Mouse (Mus musculus) brain, adult 2 months (tissue): Measurements from ENCODE around the gene Alg5.

Source experiments
- DNase-seq: peaks from one replicate; pipeline ENCODE4 v3.0.0; 2011; ENCODE audit warnings: low read depth, low spot score

The Alg5 gene

DNA sequence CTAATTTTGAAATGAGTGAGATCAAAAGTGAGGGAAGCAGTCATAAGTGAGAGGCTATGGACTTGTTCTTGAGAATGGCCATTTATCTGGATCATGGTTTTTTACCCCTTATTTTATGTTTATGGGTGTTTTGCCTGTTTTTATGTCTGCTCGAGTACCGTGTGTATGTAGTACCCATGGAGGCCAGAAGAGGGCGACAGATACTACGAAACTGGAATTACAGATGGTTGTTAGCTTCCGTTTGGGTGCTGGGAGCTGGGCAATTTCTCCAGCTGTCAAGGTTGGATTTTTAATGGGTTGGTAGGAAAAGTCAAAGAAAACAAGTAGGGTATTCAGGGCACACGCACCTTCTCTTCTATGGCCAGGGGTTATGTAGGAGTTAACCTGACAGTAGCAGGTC is 58.4 kb downstream of the Alg5 start:
- DNase-seq, result no peak

DNA sequence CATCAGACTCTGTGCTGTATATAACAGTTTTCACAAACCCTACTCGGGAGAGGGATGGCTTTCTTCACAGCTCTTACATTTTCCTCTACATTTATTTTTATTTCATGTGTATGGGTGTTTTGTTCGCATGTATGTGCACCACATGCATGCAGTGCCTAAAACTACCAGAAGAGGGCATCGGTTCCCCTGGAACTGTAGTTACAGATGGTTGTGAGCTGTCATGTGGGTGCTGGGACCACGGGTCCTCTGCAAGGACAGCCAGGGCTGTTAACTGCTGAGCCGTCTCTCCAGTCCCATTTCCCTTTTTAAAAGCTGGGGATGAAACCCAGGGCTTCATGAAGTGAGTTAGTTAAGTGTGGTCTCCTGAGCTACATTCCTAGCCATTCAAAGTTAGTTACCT is 60.0 kb downstream of the Alg5 start:
- DNase-seq, result no peak

DNA sequence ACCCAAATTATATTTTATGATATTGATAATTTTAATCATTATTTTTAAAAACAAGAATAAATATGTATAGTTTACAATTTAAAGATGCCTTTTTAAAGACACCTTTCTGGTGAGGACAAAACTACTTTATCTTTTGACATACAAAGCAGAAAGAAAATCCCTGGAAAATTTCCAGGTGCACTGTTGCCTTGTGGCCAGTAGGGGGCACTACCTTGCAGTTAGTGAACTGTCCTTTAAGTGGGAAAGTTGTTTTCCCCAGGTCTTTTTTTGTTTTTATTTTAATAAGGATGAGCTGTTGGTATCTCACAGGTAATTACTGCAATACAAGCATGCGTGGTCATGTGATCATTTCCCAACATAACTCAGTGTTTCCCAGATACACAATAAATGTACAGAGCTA is 60.5 kb downstream of the Alg5 start:
- DNase-seq, result peak; percentile 35

DNA sequence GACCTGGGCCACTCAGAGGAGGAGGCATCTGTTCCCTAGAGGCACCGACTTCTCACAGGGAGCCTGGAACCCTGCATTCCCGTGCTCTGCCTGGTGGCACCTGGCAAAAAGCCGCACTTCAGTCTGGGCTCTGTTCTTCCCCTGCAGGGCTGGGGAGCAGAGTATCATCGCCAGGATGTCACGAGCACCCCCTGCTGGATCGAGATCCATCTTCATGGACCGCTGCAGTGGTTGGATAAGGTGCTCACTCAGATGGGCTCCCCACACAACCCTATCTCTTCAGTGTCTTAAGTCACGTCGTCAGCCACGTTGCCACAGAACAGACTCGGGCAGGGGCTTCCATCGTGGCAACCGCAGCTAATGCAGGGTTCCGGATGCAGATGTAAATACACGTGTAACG is 61.9 kb downstream of the Alg5 start:
- peak; percentile 80 for DNase-seq
